Mouse (Mus musculus) megakaryocyte progenitor cell, adult 5-6 weeks (primary cell): ENCODE results near the gene Ccl7. TPM values are rescaled to one million over a fixed set of nuclear protein-coding genes. Genes with fewer than 3 reads are reported as not detected.

ENCODE experiments used
- ATAC-seq: replicated peaks from 2 replicates; pipeline ENCODE4 v1.8.0; 2016; ENCODE audit warnings: mild to moderate bottlenecking, moderate TSS enrichment, inconsistent platforms; ENCODE audit not compliant: poor library complexity
- total RNA-seq, 2 experiments: library from RNA; stranded (forward) in 1 of 2; stranded (reverse) in 1 of 2; fragments of 157-497, 149-512 nt in 1 of 2; fragments of 200-1000 nt in 1 of 2; gene quantifications; 2 replicates each; pipeline versions ENCODE4 v1.2.3 to v1.2.4; 2015 to 2017

Gene Ccl7
- not detected in 2 replicates for total RNA-seq (2015)
- total RNA-seq (2017): not detected in 2 replicates

DNA sequence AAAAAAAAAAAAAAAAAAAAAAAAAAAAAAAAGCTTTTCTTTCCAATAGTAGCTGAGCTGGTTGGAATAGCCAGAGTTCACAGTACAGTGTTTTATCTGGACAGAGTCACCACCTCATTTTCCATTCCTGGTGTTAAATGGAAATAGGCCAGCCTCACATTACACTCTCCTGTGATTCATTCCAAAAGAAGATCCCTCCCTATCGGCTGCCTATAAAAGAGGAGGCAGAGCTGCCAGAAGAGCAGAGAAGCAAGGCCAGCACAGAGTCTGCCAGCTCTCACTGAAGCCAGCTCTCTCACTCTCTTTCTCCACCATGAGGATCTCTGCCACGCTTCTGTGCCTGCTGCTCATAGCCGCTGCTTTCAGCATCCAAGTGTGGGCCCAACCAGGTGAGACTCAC is at the start of gene Ccl7:
Ccl7 (plus strand) TSS at position 242 of the 400 bp plus-strand sequence.
- ATAC-seq: no peak

DNA sequence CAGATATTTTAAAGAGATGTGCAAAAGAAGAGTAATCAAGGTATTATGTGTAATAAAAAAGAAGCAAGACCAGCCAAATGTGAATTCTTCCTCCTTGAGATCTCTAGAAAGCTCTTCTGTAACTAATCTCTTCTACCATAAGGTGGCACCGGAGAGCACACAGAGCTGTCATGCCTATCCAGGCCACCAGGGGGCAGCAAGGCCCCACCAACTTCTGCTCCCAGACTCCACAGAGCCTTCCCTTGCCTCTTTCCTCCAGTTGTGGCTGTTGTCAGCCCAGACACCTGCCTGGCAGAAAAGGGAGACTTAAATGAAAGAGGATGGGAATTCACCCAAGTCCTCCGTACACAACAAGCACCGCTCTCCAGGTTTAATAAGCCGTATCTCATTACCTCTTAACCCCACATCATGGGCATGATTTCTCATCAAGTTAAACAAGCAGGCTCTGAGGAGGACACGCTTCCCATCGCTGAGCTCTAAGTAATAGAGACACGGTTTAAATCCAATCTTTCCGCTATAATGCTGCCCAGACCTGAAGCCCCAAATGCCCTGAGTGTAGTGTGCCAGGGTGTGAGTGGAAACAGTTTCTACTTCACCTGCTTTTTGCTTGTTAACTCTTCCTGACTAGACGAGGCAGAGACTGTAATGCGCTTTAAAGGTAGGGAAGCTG is 49.2 kb upstream of the Ccl7 start:
- peak; percentile 96 for ATAC-seq

DNA sequence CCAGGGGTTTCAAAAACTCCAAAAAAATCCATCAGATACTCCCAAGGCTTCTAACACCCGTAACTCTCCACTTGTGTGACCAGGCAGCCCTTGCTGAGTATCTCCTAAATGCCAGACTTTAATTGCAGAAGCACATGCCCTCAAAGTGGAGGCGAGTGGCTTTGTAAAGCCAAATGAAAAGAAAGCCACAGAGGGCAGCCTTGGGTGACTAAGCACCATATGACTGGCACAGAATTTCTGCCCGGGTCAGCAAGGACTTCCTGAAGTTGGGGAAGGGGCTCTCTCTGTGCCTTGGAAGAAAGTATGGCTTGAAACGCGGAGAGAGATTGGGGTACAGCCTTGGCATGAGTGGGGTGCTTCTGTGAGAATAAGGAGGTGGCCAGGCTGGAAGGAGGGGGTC is 48.4 kb upstream of the Ccl7 start:
- no peak for ATAC-seq

DNA sequence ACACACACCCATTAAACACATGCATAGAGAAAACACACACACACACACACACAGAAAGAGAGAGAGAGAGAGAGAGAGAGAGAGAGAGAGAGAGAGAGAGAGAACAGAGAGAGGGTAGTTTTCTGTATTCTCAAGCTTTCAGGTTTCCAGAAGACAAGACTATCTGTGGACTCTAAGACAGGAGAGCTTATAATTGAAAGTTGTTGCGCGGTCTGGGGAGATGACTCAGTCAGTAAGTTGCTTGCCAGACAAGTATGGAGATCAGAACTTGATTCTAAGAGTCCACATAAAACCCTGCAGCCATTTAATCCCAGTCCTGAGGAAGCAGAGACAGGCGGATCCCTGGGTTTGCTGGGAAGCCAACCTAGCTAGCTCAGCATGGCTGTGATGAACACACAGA is 46.9 kb upstream of the Ccl7 start:
- ATAC-seq: no peak

DNA sequence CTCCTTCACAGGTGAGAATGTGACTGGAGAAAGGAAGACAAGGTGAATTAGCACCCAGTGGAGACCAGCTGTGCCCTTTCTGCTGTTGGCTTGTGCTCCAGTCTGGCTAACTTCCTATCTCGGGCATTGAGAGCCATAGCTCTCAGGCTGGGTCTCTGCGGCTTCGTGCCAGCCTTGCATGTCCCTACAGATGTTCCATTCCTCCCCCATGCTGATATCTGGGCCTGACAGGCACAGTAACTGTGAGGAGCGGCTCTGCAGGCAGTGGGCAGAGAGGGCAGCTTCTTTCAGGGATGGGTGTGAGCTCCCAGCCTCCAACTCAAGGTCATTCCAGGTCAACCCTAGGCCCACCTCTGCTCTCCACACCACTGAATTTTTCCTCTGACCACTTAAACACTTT is 46.0 kb upstream of the Ccl7 start:
- peak; percentile 54 for ATAC-seq

DNA sequence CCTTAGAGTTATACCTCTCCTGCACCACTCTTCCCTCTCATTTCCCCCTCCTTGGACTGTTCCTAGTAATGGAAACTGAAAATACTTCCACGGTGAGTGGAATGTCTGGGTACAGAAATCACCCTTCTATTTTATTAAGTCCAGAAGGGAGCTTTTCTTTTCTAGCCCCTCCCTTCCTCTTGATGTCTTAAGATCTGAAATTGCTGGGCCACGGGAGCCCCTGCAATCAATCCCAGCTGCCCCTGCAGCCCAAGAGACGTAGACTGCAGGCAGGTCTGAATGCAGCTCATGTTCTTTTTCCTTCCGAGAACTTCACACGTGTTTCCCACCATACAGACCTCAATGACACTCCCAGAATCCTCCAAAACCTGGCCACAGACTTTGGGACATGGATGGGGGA is 44.9 kb upstream of the Ccl7 start:
- ATAC-seq: no peak

DNA sequence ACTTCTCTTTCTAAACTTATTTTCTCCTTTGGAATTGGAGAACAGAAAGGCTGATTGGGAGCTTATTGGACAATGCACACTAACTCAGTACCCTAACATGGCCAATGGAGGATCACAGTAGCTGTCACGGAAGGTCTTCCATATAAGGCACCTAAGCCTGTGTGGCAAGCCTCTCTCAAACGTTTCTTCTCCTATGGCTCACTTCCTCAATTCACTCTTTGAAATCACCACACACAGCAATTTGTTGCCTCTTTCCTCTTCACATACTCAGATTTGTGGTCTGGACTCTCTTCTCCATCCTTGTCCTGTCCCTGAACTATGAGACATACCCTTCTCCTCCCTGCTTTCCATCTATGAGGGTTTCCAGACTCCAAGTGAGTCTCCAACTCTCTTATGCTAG is 40.7 kb upstream of the Ccl7 start:
- ATAC-seq: peak; percentile 74

DNA sequence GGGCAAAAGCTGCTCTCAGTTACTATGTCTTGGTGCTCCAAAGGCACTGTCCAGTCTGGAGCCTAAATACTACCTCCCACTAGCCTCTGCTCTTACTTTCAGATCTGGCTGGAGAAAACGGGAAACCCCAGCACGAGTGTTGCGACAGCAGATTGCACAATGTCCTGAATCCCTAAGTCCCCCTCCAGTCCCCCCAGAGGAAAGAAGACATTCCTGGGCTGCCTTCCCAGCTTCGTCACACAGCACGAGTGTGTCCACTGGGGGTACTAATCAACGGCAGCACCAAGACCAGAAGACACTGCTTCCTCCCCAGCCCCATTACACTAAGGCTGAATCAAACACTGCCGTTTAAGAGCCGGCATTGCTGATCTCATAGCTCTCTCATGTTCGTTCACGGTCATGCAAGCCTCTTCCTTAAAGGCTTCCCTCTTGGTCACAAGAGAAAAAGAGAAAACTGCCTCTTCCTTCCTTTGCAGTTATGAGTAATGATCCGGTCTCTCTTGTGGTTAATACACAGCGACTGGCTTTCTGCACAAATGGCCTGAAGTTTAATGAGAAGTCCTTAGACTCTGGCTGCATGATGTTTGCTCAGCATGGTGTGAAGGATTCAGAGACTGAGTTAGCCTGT is 38.6 kb upstream of the Ccl7 start:
- peak; percentile 54 for ATAC-seq

DNA sequence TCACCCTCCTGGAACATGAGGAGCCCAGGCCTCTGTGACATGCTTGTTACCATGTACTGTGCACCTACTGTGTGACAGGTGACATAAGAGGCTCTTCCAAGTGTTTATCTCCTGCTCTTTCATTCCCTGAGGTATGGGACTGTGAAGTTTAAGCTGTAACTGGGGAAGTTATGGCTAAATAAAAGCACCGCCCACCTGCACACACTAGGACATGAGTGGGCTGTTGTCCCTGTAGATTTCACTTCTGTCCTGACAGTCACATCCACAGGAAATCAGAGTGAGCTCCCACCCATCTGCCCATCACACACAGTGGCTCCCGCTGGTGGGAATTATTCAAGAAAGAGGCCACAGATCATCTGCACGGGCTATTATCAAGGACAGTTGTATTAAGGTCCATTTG is 35.4 kb upstream of the Ccl7 start:
- no peak for ATAC-seq

DNA sequence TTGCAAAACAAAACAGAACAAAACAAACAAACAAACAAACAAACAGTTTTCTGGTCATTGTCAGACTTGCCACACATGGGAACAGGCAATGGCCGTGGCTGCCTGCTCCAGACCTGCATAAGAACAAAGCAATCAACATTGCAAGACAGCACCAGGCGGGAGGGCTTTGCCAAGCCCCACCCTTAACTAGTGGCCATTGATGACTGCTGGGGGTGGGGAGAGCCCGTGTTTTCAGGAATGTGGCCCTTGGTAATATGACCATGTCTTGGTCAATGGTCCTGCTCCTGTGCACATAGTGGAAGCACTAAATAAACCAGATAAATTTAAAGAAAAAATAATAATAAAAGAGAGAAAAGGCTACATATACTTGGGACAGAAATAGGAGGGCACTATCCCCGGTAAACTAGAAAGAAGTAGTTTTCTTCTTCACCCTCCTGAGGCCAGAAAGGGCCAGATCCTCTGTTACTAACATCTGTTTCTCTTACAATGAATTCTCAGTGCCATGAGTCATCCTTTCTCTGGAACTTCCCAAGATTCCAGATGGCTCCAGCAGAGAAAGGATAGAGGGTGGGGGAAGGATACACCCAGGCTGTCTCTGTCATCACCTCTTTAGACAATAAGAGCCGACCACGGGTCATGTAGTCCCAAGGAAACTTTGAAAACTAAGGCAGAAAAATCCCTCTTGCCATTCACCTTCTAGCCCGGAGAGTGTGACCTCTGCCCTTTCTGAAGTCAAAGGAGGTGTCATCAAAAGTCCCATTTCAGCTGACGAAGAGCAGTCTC is 33.9 kb upstream of the Ccl7 start:
- no peak for ATAC-seq

DNA sequence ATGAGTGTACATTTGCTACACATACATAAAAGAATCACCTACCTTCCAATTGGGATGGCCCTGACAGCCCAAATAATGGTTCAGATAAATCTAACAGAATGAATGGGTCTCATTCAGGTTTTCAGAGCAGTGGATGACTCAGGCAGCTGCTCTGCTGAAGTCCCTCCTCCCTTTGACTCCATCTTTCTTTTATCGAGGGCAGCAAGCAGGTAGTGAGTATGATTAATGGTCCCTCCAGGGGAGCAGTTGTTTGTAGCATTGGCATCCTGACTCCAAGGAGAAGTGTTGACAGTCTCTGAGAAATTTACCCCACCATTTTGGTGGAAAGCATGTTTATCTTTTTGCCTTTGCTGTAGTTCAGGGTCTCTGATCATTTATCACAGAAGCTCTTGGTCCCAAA is 31.8 kb upstream of the Ccl7 start:
- no peak for ATAC-seq

DNA sequence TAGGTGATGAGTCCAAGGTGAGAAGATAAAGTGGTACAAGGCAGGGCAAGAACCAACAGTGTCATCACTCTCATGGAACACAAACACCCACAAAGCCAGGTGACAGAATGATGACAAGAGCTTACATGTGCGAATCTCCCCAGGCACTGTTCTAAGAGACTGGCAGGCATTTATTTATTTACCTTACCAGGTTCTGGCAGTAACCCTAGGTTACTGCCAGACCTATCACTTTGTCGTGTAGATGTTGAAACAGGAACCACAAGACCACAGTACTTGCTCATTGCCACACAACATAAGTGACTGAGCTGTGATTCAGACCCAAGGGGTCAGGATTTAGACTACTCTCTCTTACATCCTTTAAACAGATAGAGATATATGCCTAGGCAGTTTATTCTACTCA is 30.4 kb upstream of the Ccl7 start:
- peak; percentile 94 for ATAC-seq

DNA sequence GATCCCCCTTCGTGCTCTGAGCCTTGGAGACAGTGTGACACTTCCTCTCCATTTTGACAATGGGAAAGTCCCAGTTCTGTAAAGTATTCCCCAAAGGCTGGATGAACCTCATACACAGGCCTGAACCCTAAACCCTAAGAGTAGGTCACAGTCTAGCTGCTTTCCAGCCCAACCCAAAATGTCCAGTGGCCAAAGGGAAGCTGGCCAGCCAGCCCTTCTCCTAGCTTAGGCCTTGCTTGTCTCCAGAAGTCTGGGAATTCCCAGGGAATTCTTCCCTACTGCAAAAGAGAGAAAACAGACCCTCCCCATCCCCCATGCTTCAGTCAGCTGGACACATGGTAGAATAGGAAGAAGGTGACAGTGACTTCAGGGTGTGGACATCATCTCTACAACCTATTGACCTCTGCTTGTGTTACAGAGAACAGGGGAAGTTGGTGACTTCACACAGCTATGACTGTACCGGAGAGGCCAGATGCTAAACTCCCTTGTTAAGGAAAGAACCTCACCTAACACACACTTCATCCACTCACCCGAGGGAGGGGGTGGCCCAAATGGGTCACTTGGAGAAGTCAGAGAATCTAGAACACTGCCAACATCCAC is 29.2 kb upstream of the Ccl7 start:
- ATAC-seq: no peak

DNA sequence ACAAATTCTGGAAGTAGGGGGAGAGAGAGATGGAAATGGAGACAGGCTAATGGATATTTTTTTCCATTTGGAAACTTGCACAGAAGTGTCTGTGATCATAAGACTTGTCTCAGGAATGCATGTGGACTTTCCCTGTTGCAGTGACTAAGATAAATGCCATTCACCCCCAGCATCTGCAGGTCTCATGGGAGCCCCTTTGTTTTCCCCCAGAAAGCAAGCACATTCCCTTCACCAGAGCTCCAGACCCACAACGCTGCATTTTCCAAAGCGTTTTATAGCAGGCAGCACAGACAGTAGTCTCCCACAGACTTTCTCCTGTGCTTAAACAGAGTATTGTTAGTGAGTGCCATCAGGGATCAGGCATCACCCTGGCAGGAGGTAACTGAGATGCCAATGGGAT is 26.1 kb upstream of the Ccl7 start:
- ATAC-seq: no peak

DNA sequence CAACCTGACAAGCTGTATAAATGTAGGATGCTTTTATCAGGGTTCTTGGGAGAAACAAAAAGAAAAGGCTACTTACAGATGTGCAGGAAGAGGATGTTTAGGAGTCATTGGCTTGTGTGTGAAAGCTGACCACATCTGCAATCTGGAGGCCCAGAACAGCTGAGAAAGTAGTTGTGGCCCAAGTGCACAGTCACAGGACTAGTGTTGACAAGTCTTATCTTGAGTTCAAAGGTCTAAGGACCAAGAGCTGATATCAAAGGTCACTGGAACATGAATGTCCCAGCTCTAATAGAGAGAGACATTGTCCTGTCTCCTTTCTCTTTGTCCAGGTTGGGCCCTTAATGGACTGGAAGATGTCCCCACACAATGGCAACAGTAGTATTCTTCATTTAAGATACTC is 25.7 kb upstream of the Ccl7 start:
- ATAC-seq: no peak

DNA sequence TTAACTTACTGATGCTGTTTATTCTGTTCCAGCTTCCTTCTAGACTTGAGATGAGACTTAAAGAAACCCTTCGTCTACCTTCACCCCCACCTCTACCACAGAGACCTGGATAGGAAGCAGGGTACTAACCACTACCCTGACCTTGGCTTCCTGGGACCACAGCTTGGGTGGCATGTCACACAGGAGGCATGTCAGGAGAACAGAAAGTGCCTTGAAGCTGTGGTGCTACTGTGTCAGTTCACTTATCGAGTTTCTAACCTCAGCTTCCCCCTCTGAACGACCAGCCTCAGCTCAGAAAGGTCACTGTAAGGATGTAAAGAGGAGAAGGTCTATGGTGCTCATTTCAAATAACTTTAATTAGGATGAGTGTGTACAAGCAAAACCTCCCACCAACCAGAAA is 24.1 kb upstream of the Ccl7 start:
- peak; percentile 42 for ATAC-seq

DNA sequence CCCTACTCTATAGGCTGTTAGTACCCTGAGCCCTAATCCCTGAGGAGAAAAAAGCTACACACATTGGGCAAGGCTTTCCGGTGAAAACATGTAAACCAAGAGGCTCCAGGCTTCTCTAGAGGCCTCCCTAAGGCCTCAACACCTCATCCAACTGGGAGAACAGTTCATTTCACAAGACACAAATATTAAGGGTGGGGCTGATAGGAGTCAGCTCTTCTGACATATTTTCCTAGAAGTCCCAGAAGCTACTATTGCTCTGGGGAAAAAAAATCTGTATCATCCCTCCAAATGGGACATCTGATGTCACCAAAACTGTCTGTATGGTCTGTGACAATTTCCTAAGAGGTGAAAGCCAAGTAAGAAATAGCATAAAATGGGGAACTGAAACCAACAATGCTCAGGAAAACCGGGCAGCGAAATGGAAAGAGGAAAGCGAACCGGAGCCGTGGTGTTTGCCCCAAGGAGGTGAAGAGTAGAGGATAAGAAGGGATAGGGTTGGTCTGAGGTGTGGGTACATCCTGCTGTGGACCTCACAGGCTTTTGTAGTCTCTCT is 22.9 kb upstream of the Ccl7 start:
- ATAC-seq: peak; percentile 70

DNA sequence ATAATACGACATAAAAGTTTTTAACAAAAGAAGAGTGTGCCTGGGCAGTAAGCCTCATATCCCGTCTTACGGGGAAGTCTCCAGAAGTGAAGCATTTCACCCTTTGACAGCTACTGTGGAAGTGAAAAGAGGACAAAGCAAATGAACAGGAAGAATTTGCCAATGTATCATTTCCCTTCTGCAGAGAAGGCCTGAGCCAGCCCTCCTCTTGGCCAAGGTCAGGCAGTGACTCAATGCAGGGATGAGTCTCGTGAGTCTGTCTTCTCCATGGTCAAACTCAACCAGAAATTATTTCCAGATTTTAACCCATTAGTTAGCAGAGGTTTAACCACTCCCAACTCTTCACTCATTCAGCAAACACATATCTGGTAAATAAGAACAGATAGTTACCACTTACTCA is 21.7 kb upstream of the Ccl7 start:
- ATAC-seq: peak; percentile 76

DNA sequence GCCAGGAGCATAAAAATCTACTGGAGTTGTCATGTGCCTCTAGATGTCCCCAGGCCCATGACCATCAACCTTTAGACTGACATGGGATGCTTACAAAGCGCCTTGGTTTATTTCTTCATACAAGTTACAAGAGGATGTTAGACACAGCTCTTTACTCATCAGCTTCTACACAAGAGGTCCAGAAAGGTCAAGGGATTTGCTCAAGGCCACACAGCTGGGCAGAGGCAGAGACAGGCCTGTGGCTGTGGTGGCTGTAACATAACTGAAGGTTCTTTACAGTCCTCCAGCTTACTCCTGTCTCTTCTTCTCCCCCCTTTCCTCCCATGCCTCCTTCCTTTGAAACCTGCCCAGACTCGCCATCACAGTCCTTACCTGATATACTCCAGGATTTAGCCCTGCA is 15.3 kb upstream of the Ccl7 start:
- ATAC-seq: no peak

DNA sequence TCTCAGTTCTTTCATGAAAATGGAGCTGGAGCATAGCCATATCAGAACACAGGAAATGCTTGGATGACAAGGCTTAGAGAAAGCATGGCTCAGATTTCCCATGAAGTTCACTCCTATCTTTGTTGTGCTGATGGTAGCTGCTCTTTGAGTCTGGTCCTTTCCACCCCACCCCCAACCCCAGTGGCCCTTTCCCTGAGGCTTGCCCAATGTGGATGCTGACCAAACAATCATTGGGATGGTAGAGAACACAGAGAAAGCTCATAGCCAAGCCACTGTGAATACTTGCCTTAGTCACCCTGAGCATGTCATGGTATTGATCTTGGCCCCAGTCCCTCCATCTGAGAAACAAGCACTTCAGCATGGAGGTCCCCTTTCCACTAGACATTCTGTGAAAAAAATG is 13.4 kb upstream of the Ccl7 start:
- ATAC-seq: no peak

DNA sequence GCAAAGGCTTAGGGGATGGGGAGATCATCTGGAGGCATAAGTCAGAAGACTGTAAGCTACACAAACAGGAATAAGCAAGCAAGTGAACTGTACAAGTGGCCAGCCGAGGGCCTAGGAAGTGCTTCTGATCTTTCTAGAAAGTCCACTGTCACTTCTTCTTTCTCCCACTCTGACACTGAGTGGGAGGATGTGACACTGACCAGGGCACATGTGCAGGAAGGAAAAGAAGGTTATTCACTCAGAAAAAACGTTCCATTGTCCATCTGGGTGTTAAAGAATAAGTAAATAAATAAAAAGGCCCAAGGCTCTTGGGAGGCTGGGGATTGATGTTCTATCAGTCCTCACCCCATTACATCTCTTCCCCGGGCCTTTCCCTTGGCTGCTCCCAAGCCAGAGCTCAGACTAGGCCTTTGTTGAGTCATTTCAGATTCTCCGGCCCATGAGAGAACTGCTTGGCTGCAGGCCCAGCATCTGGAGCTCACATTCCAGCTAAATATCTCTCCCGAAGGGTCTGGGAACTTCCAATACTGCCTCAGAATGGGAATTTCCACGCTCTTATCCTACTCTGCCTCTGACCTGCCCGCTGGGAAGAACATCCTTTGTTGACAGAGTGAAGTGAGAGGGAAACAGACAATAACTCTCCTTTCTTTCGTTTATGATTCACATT is 12.7 kb upstream of the Ccl7 start:
- no peak for ATAC-seq
